Mouse (Mus musculus): ENCODE results near the gene Skida1. TPM values are rescaled to one million over a fixed set of nuclear protein-coding genes. Genes with fewer than 3 reads are reported as not detected.

Skida1 gene
- polyA plus RNA-seq, 1 experiment from 2014 or later: 8.5 TPM

DNA sequence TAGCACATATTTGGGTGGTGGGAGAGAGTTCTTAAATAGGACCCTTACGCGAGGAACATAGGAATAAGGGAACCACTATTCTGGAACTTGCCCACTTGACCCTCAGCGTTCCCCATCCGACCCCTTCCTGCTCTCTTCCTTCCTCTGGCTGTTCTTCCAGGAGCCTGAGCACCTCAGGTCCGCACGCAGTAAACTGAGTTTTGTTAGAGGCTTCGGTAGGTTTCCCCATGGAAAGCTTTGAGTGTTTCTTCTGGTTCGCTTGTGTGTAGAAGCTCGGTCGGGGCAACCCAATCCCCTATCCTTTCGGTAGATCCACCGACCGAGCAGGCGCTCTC, 23.1 kb downstream of the Skida1 start:
- H3K27me3 ChIP-seq (ENCODE audit: insufficient read depth, low read length): no peaks in the 10 kb centered on the region
- no peak overlapping the region for H3K27ac ChIP-seq (ENCODE audit: low read depth)
- peak overlapping the region; percentile 66 for H3K4me3 ChIP-seq (ENCODE audit: low read depth, low read length)
- H3K9ac ChIP-seq: peak overlapping the region; percentile 56
- H3K4me1 ChIP-seq (ENCODE audit: insufficient read depth): no peaks in the 10 kb centered on the region; the same call in 1 of the 2 replicates
- no peak for DNase-seq
- no peak for ATAC-seq (ENCODE audit: insufficient read depth)
- H3K4me2 ChIP-seq: peak overlapping the region; percentile 95
- WGBS: 5% methylated on average over 14 of the region's 14 CpGs
- no peak for TF ChIP-seq CTCF (IDR thresholded peaks at IDR 0.05; ENCODE audit: low read depth)
- H3K9me3 ChIP-seq (ENCODE audit: low read depth, low read length): no peaks in the 10 kb centered on the region
- H3K36me3 ChIP-seq (ENCODE audit: insufficient read depth): no peaks in the 10 kb centered on the region

DNA sequence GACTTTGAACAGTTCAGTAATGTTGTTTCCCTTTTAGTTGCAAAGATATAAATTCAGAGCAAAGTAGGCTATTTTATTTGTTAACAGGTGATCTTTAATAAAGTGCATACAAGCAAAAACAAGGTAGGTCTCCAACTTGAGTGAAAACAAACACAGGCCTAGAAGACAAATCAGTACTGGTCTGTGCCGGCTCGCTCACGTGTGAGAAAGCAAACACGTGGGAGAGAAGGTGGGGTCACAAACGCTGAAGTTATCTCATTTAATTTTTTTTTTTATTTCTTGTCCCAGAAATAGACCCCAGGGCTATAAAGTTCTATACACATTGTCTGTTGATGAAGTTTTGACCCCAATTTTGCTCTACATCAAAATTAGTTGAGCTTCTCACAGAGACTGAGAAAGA, 23.7 kb downstream of the Skida1 start:
- TF ChIP-seq CTCF (IDR thresholded peaks at IDR 0.05; ENCODE audit: low read depth): no peak
- DNase-seq: no peak
- peak overlapping the region; percentile 66; the same call in 1 of the 2 replicates for H3K4me3 ChIP-seq (ENCODE audit: low read depth, low read length)
- no peaks in the 10 kb centered on the region for H3K9me3 ChIP-seq (ENCODE audit: low read depth, low read length)
- no peaks in the 10 kb centered on the region for H3K27me3 ChIP-seq (ENCODE audit: insufficient read depth, low read length)
- no peaks in the 10 kb centered on the region; the same call in 1 of the 2 replicates for H3K4me1 ChIP-seq (ENCODE audit: insufficient read depth)
- no peak overlapping the region for H3K9ac ChIP-seq
- ATAC-seq (ENCODE audit: insufficient read depth): no peak
- no peaks in the 10 kb centered on the region for H3K36me3 ChIP-seq (ENCODE audit: insufficient read depth)
- peak overlapping the region; percentile 95 for H3K4me2 ChIP-seq
- WGBS: 49% methylated on average over 5 of the region's 5 CpGs
- H3K27ac ChIP-seq (ENCODE audit: low read depth): no peak overlapping the region

DNA sequence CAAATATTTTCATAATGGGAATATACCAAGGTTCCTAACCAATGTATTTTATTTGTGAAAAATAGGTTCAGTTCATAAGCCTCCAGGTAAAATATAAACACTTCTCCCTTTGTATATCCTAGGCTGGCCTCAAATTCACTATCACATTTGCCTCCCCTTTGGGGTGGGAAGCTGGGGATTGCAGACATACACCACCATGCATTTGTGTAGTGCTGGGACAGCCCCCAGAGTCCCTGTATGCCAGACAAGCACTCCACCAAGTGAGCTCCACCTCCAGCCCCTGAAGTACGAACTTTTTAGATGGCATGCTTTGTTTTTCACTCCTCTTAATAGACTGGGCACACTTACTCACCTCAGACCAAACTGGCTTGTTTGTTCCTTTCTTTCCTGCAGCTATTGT, 26.0 kb downstream of the Skida1 start:
- TF ChIP-seq CTCF (IDR thresholded peaks at IDR 0.05; ENCODE audit: low read depth): no peak
- H3K4me2 ChIP-seq: no peak overlapping the region
- DNase-seq (no peak), ATAC-seq (ENCODE audit: insufficient read depth) (no peak)
- no peaks in the 10 kb centered on the region for H3K9me3 ChIP-seq (ENCODE audit: low read depth, low read length)
- no peak overlapping the region for H3K27ac ChIP-seq (ENCODE audit: low read depth)
- no peak overlapping the region for H3K9ac ChIP-seq
- H3K27me3 ChIP-seq (ENCODE audit: insufficient read depth, low read length): no peaks in the 10 kb centered on the region
- H3K4me1 ChIP-seq (ENCODE audit: insufficient read depth): no peaks in the 10 kb centered on the region; the same call in 1 of the 2 replicates
- no peaks in the 10 kb centered on the region for H3K36me3 ChIP-seq (ENCODE audit: insufficient read depth)
- 35% methylated on average over 1 of the region's 1 CpGs for WGBS
- no peak overlapping the region for H3K4me3 ChIP-seq (ENCODE audit: low read depth, low read length)

DNA sequence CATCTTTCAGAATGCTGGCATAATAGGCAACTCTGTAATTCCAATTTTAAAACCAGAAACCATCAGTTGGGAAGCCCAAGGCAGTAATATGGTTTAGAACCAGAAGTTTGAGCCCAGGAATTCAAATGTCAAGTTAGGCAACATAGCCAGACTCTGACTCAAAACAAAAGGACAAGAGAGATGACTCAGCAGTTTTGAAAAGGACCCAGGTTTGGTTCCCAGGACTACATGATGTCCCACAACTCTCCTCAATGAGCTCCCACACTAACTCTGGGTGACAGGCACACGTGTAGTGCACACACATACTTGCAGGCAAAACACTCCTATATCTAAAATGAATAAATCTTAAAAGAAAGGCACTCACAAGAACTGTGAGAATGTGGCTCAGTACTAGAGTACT, 29.7 kb downstream of the Skida1 start:
- Histone ChIP-seq H3K4me3 (ENCODE audit: low read depth, low read length) (no peak overlapping the region), H3K27me3 (ENCODE audit: insufficient read depth, low read length) (no peaks in the 10 kb centered on the region), H3K9ac (no peak overlapping the region), H3K9me3 (ENCODE audit: low read depth, low read length) (no peaks in the 10 kb centered on the region), H3K27ac (ENCODE audit: low read depth) (no peak overlapping the region), H3K4me2 (no peak overlapping the region), H3K4me1 (ENCODE audit: insufficient read depth) (no peaks in the 10 kb centered on the region), H3K36me3 (ENCODE audit: insufficient read depth) (no peaks in the 10 kb centered on the region)
- 70% methylated on average over 1 of the region's 1 CpGs for WGBS
- DNase-seq: no peak
- TF ChIP-seq CTCF (IDR thresholded peaks at IDR 0.05; ENCODE audit: low read depth): no peak
- ATAC-seq (ENCODE audit: insufficient read depth): no peak

DNA sequence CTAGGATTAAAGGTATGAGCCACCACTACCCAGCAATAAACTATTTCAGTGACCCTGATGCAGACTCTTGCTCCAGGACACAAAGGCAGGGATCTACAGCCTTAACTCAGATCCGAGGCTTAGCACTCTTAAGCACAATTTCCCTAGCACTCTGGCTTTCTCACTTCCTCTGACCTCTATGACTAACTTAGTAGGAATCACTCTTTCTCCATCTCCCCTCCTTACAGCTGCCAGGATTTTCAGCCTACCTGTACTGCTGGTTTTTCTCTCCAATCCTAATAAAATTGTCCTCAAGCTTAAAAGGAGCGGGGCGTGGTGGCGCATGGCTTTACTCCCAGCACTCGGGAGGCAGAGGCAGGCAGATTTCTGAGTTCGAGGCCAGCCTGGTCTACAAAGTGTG, 31.5 kb downstream of the Skida1 start:
- no peak for TF ChIP-seq CTCF (IDR thresholded peaks at IDR 0.05; ENCODE audit: low read depth)
- no peaks in the 10 kb centered on the region for H3K9me3 ChIP-seq (ENCODE audit: low read depth, low read length)
- H3K27ac ChIP-seq (ENCODE audit: low read depth): no peak overlapping the region
- H3K4me3 ChIP-seq (ENCODE audit: low read depth, low read length): no peak overlapping the region
- DNase-seq: no peak
- no peaks in the 10 kb centered on the region for H3K27me3 ChIP-seq (ENCODE audit: insufficient read depth, low read length)
- no peak for ATAC-seq (ENCODE audit: insufficient read depth)
- no peaks in the 10 kb centered on the region for H3K36me3 ChIP-seq (ENCODE audit: insufficient read depth)
- H3K4me1 ChIP-seq (ENCODE audit: insufficient read depth): no peaks in the 10 kb centered on the region
- 91% methylated on average over 6 of the region's 6 CpGs for WGBS
- H3K4me2 ChIP-seq: no peak overlapping the region
- H3K9ac ChIP-seq: no peak overlapping the region

DNA sequence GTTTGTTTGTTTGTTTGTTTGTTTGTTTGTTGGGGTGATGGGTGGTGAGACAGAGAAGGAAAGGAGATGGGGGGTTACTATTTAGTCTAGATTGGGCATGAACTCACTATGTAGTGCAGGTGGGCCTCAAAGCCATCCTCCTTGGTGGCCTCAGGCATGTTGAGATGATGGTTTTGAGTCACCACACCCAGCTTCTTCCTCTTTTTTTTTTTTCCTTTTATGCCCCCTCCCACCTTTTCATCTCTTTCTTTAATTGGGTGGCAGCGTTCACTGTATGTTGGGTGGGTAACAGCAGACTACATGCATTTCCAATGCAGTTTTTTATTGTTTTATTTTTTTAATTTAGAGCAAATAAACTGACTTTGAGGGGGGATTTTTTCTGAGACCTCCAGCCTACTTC, 32.2 kb downstream of the Skida1 start:
- no peak overlapping the region for H3K9ac ChIP-seq
- ATAC-seq (ENCODE audit: insufficient read depth): no peak
- 97% methylated on average over 1 of the region's 1 CpGs for WGBS

DNA sequence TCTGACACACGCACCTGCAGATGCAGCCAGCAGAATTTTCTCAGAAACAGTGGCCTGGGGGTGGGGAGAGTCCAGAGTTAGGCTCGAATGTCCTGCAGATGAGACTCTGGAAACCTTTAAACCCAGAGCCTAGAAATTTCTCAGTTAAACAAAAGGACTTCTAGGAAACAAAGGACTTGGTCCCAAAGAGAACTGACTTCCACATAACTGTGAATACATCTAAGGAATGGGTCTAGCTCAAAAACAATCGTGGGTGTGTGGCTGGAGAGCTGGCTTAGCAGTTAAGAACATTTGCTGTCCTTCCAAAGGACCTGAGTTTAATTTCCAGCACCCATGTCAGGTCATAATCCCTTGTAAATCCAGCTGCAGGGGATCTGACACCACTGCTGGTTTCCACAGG, 33.3 kb downstream of the Skida1 start:
- Histone ChIP-seq H3K4me3 (ENCODE audit: low read depth, low read length) (no peak overlapping the region), H3K27ac (ENCODE audit: low read depth) (no peak overlapping the region), H3K4me1 (ENCODE audit: insufficient read depth) (no peaks in the 10 kb centered on the region), H3K4me2 (no peak overlapping the region), H3K9me3 (ENCODE audit: low read depth, low read length) (no peaks in the 10 kb centered on the region), H3K27me3 (ENCODE audit: insufficient read depth, low read length) (no peaks in the 10 kb centered on the region), H3K36me3 (ENCODE audit: insufficient read depth) (no peaks in the 10 kb centered on the region), H3K9ac (no peak overlapping the region)
- WGBS: 52% methylated on average over 3 of the region's 3 CpGs
- TF ChIP-seq CTCF (IDR thresholded peaks at IDR 0.05; ENCODE audit: low read depth): no peak
- no peak for DNase-seq
- ATAC-seq (ENCODE audit: insufficient read depth): no peak

More for the DNA sequence above, 32.2 kb downstream of the Skida1 start:
- TF ChIP-seq CTCF (IDR thresholded peaks at IDR 0.05; ENCODE audit: low read depth): no peak
- DNase-seq: no peak
- Histone ChIP-seq H3K27ac (ENCODE audit: low read depth) (no peak overlapping the region), H3K9me3 (ENCODE audit: low read depth, low read length) (no peaks in the 10 kb centered on the region), H3K4me3 (ENCODE audit: low read depth, low read length) (no peak overlapping the region), H3K36me3 (ENCODE audit: insufficient read depth) (no peaks in the 10 kb centered on the region), H3K27me3 (ENCODE audit: insufficient read depth, low read length) (no peaks in the 10 kb centered on the region), H3K4me1 (ENCODE audit: insufficient read depth) (no peaks in the 10 kb centered on the region), H3K4me2 (no peak overlapping the region)

DNA sequence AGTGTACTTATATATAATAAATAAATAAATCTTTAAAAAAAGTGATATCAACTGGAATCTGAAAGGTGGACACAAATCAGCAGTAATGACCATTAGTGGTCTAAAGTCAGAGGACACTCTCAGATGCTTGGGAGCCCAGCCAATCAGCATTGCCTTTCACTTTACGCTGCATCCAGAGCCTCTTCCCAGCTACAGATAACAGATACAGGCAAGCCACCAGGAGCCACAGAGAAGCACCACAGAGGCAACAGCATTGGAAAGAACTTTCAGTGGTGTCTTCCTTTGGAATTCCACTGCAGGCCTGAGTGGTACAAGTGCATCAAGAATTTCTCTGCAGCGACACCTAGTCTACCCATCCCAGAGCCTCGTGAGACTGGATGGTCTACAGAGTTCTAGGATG, 36.0 kb downstream of the Skida1 start:
- no peak for DNase-seq
- TF ChIP-seq CTCF (IDR thresholded peaks at IDR 0.05; ENCODE audit: low read depth): no peak
- H3K4me2 ChIP-seq: no peak overlapping the region
- no peaks in the 10 kb centered on the region for H3K4me1 ChIP-seq (ENCODE audit: insufficient read depth)
- no peak for ATAC-seq (ENCODE audit: insufficient read depth)
- H3K9me3 ChIP-seq (ENCODE audit: low read depth, low read length): no peaks in the 10 kb centered on the region
- no peak overlapping the region for H3K27ac ChIP-seq (ENCODE audit: low read depth)
- H3K27me3 ChIP-seq (ENCODE audit: insufficient read depth, low read length): no peaks in the 10 kb centered on the region
- WGBS: 75% methylated on average over 3 of the region's 3 CpGs
- H3K4me3 ChIP-seq (ENCODE audit: low read depth, low read length): no peak overlapping the region
- no peak overlapping the region for H3K9ac ChIP-seq
- no peaks in the 10 kb centered on the region for H3K36me3 ChIP-seq (ENCODE audit: insufficient read depth)

Measured in lung, embryonic 14.5 days (tissue).